Mouse (Mus musculus): ENCODE data around the gene Pdzrn4.

DNA sequence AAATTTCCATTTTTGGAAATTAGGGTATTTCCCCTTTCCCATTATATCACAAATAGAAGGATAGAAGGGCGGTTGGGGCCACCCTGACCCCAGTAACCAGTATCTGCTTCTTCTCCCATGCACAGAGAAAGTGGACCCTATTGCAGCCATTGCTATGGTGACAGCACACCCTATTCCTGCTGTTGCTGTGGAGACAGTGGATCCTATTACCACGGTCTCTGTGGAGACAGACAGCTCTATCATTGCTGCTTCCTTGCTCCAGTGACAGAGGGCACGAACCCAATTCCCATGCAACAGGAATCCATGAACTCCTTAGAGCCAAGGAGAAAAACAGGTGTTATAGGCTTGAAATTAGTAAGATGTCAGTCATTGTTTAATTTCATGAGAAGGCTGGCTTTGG is 48.8 kb upstream of the Pdzrn4 start:
- TF ChIP-seq EP300 (IDR thresholded peaks at IDR 0.05; ENCODE audit: insufficient read depth, low read depth, low read length) = no peak
- no peak for TF ChIP-seq CTCF (IDR thresholded peaks at IDR 0.05)
- TF ChIP-seq POLR2A (IDR thresholded peaks at IDR 0.05; ENCODE audit: insufficient read depth, low read depth, low read length) = no peak

Measured in heart, adult 2 months (tissue).